Mouse (Mus musculus) bone marrow macrophage, adult 2 months (primary cell): ENCODE measurements around the gene Pyroxd1.

Experiments
- CTCF ChIP-seq: IDR thresholded peaks from 2 replicates; pipeline ENCODE4 v1.5.1; 2012; ENCODE audit warnings: low read depth, mild to moderate bottlenecking, low read length, moderate library complexity
- POLR2A ChIP-seq: IDR thresholded peaks from 2 replicates; pipeline ENCODE4 v1.6.1; 2012; ENCODE audit warnings: mild to moderate bottlenecking, low read depth, low read length, borderline replicate concordance

DNA sequence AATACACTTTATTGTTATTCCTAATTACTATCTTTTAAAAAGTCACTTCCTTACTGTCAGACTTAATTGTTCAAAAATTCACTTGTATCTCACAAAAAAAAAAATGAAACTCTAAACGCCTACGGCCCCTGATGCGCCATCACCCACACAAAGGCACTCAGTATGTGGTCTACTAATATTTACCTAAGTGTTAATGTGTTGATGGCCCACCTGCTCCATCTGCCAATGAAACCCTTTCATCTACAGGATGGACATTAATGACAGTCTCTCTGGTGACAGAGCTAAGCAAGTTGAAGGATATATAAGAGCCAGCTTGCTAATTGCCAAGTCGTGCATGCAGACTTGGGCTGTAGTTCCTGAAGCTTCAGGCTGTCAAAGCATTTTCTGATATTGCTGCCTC, 47.4 kb upstream of the Pyroxd1 start, which contains the start of gene Iapp:
- TF ChIP-seq CTCF (no peak), POLR2A (no peak)
